Mouse (Mus musculus): Measurements from ENCODE around the gene Saa2. TPM values are rescaled to one million over a fixed set of nuclear protein-coding genes. Genes with fewer than 3 reads are reported as not detected.

The Saa2 gene
- total and polyA plus RNA-seq, 3 experiments = not detected

Other genes starting within 250 kb of the Saa2 start
- 13.8 and 14.1 TPM in 2 replicates for gene Sergef, start 112.0 kb upstream of the Saa2 start, total RNA-seq (2012; rRNA removed)
- 13.0 and 16.3 TPM in 2 replicates for gene Sergef, start 112.0 kb upstream of the Saa2 start, total RNA-seq (2014; rRNA removed)
- gene Sergef, start 112.0 kb upstream of the Saa2 start, polyA plus RNA-seq (2012; ENCODE audit: insufficient read length, low read depth) = 17.9 and 18.0 TPM in 2 replicates
- 0.13 and 0.17 TPM in 2 replicates for gene Tph1, start 79.3 kb upstream of the Saa2 start, total RNA-seq (2012; rRNA removed)
- gene Tph1, start 79.3 kb upstream of the Saa2 start, total RNA-seq (2014; rRNA removed) = not detected in 2 replicates
- gene Tph1, start 79.3 kb upstream of the Saa2 start, polyA plus RNA-seq (2012; ENCODE audit: insufficient read length, low read depth) = 0.22 TPM in 1 of 2 replicates, not detected in the other
- gene Saal1, start 41.1 kb upstream of the Saa2 start, total RNA-seq (2012; rRNA removed) = 15.1 and 16.6 TPM in 2 replicates
- 14.7 and 15.2 TPM in 2 replicates for gene Saal1, start 41.1 kb upstream of the Saa2 start, total RNA-seq (2014; rRNA removed)
- gene Saal1, start 41.1 kb upstream of the Saa2 start, polyA plus RNA-seq (2012; ENCODE audit: insufficient read length, low read depth) = 24.5 and 27.6 TPM in 2 replicates
- not detected in 2 replicates for gene Saa3, start 36.1 kb upstream of the Saa2 start, total RNA-seq (2012; rRNA removed)
- 0.59 TPM in 1 of 2 replicates, not detected in the other for gene Saa3, start 36.1 kb upstream of the Saa2 start, total RNA-seq (2014; rRNA removed)
- gene Saa3, start 36.1 kb upstream of the Saa2 start, polyA plus RNA-seq (2012; ENCODE audit: insufficient read length, low read depth) = not detected in 2 replicates
- gene Saa4, start 19.2 kb upstream of the Saa2 start, total RNA-seq (2012; rRNA removed) = not detected in 2 replicates
- gene Saa4, start 19.2 kb upstream of the Saa2 start, total RNA-seq (2014; rRNA removed) = not detected in 2 replicates
- gene Saa4, start 19.2 kb upstream of the Saa2 start, polyA plus RNA-seq (2012; ENCODE audit: insufficient read length, low read depth) = not detected in 2 replicates
- not detected in 2 replicates for gene Saa1, start 8.8 kb upstream of the Saa2 start, total RNA-seq (2012; rRNA removed)
- gene Saa1, start 8.8 kb upstream of the Saa2 start, total RNA-seq (2014; rRNA removed) = not detected in 2 replicates
- gene Saa1, start 8.8 kb upstream of the Saa2 start, polyA plus RNA-seq (2012; ENCODE audit: insufficient read length, low read depth) = not detected in 2 replicates
- gene Hps5, start 44.3 kb downstream of the Saa2 start, total RNA-seq (2012; rRNA removed) = 21.9 and 26.0 TPM in 2 replicates
- 17.8 and 20.3 TPM in 2 replicates for gene Hps5, start 44.3 kb downstream of the Saa2 start, total RNA-seq (2014; rRNA removed)
- gene Hps5, start 44.3 kb downstream of the Saa2 start, polyA plus RNA-seq (2012; ENCODE audit: insufficient read length, low read depth) = 17.2 and 20.8 TPM in 2 replicates
- gene Gtf2h1, start 44.3 kb downstream of the Saa2 start, total RNA-seq (2012; rRNA removed) = 79.2 and 103 TPM in 2 replicates
- gene Gtf2h1, start 44.3 kb downstream of the Saa2 start, total RNA-seq (2014; rRNA removed) = 161 and 198 TPM in 2 replicates
- gene Gtf2h1, start 44.3 kb downstream of the Saa2 start, polyA plus RNA-seq (2012; ENCODE audit: insufficient read length, low read depth) = 164 and 172 TPM in 2 replicates
- gene Ldha, start 89.7 kb downstream of the Saa2 start, total RNA-seq (2012; rRNA removed) = 702 and 970 TPM in 2 replicates
- 1,007 and 1,199 TPM in 2 replicates for gene Ldha, start 89.7 kb downstream of the Saa2 start, total RNA-seq (2014; rRNA removed)
- gene Ldha, start 89.7 kb downstream of the Saa2 start, polyA plus RNA-seq (2012; ENCODE audit: insufficient read length, low read depth) = 1,412 and 1,555 TPM in 2 replicates
- gene Ldhc, start 109.4 kb downstream of the Saa2 start, total RNA-seq (2012; rRNA removed) = not detected in 2 replicates
- not detected in 2 replicates for gene Ldhc, start 109.4 kb downstream of the Saa2 start, total RNA-seq (2014; rRNA removed)
- gene Ldhc, start 109.4 kb downstream of the Saa2 start, polyA plus RNA-seq (2012; ENCODE audit: insufficient read length, low read depth) = not detected in 2 replicates
- 19.8 and 23.8 TPM in 2 replicates for gene Tsg101, start 168.2 kb downstream of the Saa2 start, total RNA-seq (2012; rRNA removed)
- 46.0 and 49.9 TPM in 2 replicates for gene Tsg101, start 168.2 kb downstream of the Saa2 start, total RNA-seq (2014; rRNA removed)
- 84.1 and 93.5 TPM in 2 replicates for gene Tsg101, start 168.2 kb downstream of the Saa2 start, polyA plus RNA-seq (2012; ENCODE audit: insufficient read length, low read depth)
- gene Uevld, start 206.7 kb downstream of the Saa2 start, total RNA-seq (2012; rRNA removed) = 2.6 and 2.9 TPM in 2 replicates
- 4.6 and 5.2 TPM in 2 replicates for gene Uevld, start 206.7 kb downstream of the Saa2 start, total RNA-seq (2014; rRNA removed)
- gene Uevld, start 206.7 kb downstream of the Saa2 start, polyA plus RNA-seq (2012; ENCODE audit: insufficient read length, low read depth) = 5.5 and 6.6 TPM in 2 replicates
- gene Gm9999, start 231.8 kb downstream of the Saa2 start, total RNA-seq (2012; rRNA removed) = not detected in 2 replicates
- not detected in 2 replicates for gene Gm9999, start 231.8 kb downstream of the Saa2 start, total RNA-seq (2014; rRNA removed)
- gene Gm9999, start 231.8 kb downstream of the Saa2 start, polyA plus RNA-seq (2012; ENCODE audit: insufficient read length, low read depth) = not detected in 2 replicates

Data from CH12.LX (cell line).